Mouse (Mus musculus): ENCODE data around the gene Slc50a1.

Slc50a1 gene

GRCm38 (mm10) chr3:89270051-89270755 lies at the start of gene Slc50a1:
TSS of gene Slc50a1 (minus strand) at chr3:89270570.
- DNase-seq (ENCODE audit: low spot score in 2 of 2), result peak; percentile 82 to 89

- no peak for DNase-seq (ENCODE audit: low spot score in 2 of 2)
Measured at GRCm38 (mm10) chr3:89319591-89320350, 49.4 kb upstream of the Slc50a1 start.

GRCm38 (mm10) chr3:89318971-89319590 lies 48.7 kb upstream of the Slc50a1 start:
- no peak for DNase-seq (ENCODE audit: low spot score in 2 of 2)

GRCm38 (mm10) chr3:89318316-89318715 lies 47.9 kb upstream of the Slc50a1 start:
- DNase-seq (ENCODE audit: low spot score in 2 of 2), result no peak

GRCm38 (mm10) chr3:89317246-89317645 lies 46.9 kb upstream of the Slc50a1 start:
- no peak for DNase-seq (ENCODE audit: low spot score in 2 of 2)

GRCm38 (mm10) chr3:89316833-89317232 lies 46.5 kb upstream of the Slc50a1 start:
- peak; percentile 72 to 84 for DNase-seq (ENCODE audit: low spot score in 2 of 2)

GRCm38 (mm10) chr3:89315930-89316831 lies 45.8 kb upstream of the Slc50a1 start:
- DNase-seq (ENCODE audit: low spot score in 2 of 2), result no peak

GRCm38 (mm10) chr3:89315195-89315929 lies 45.0 kb upstream of the Slc50a1 start:
- peak; percentile 68 to 86 for DNase-seq (ENCODE audit: low spot score in 2 of 2)

- no peak for DNase-seq (ENCODE audit: low spot score in 2 of 2)
Measured at GRCm38 (mm10) chr3:89314791-89315190, 44.4 kb upstream of the Slc50a1 start.

- DNase-seq (ENCODE audit: low spot score in 2 of 2), result no peak
Measured at GRCm38 (mm10) chr3:89314340-89314739, 44.0 kb upstream of the Slc50a1 start.

GRCm38 (mm10) chr3:89308089-89308488 lies 37.7 kb upstream of the Slc50a1 start:
- DNase-seq (ENCODE audit: low spot score in 2 of 2), result peak in 1 of 2 experiments; percentile 45

- no peak for DNase-seq (ENCODE audit: low spot score in 2 of 2)
Measured at GRCm38 (mm10) chr3:89305551-89306325, 35.4 kb upstream of the Slc50a1 start.

GRCm38 (mm10) chr3:89305105-89305504 lies 34.7 kb upstream of the Slc50a1 start:
- DNase-seq (ENCODE audit: low spot score in 2 of 2), result no peak

GRCm38 (mm10) chr3:89304440-89304839 lies 34.1 kb upstream of the Slc50a1 start:
- DNase-seq (ENCODE audit: low spot score in 2 of 2), result no peak

- DNase-seq (ENCODE audit: low spot score in 2 of 2), result no peak
Measured at GRCm38 (mm10) chr3:89300514-89300913, 30.1 kb upstream of the Slc50a1 start.

- no peak for DNase-seq (ENCODE audit: low spot score in 2 of 2)
Measured at GRCm38 (mm10) chr3:89300071-89300470, 29.7 kb upstream of the Slc50a1 start.

GRCm38 (mm10) chr3:89299499-89299898 lies 29.1 kb upstream of the Slc50a1 start:
- DNase-seq (ENCODE audit: low spot score in 2 of 2), result no peak

GRCm38 (mm10) chr3:89298908-89299307 lies 28.5 kb upstream of the Slc50a1 start:
- no peak for DNase-seq (ENCODE audit: low spot score in 2 of 2)

- no peak for DNase-seq (ENCODE audit: low spot score in 2 of 2)
Measured at GRCm38 (mm10) chr3:89296761-89297396, 26.5 kb upstream of the Slc50a1 start.
